Comparison of ENCODE assay signal across 8 mouse cellular contexts in the genomic region with DNA sequence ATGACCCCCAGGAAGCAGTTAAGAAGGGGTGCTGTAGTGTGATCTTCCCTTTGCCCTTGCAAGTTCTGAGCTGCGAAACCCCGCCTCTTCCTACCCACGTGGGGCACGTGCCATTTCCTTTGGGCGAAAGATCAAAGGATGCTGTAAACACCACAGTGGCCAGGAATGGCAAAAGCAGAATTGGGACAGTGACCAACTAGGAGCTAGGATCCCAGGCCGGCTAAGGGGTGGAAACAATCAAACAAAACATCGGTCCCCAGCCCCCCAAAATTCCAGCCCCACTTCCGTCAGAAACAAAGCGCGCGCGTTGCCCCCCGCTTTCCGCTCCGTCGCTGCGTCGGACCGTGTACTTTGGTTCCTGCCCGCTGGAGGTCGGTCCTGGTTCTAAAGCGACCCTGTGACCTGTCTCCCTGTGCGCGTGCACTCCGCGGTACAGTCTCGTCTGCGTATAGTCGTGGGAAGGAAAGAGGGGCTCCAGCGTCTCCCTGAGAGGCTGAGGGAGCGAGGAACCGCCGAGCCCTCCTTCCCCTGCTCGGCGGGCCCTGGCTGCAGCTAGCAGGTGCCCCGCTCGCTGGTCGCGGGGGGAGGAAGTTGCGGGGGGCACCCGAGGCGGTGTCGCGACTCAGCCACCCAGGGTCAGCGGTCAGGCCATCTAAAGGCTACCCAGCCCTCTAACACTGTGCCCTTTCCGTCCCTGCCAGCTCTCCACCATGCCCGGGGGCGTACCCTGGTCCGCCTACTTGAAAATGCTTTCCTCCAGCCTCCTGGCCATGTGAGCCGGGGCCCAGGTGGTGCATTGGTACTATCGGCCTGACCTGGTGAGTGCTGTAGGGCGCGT. TPM values are rescaled to one million over a fixed set of nuclear protein-coding genes. Genes with fewer than 3 reads are reported as not detected.
A peak's percentile ranks its signal among the peaks of the same experiment; 100 is the strongest.
DNase-seq lines count a peak whose midpoint lies in the region; ATAC-seq and TF ChIP-seq lines count a peak whose summit lies in the region.
"Not testable (repeated sequence)": the region's sequence is repeated elsewhere in the genome, so short reads cannot be mapped to it uniquely, and the experiment has no call there.

No protein-coding gene starts in this region.

- peak; percentile 94 for ATAC-seq in frontal cortex, adult (ENCODE audit: low TSS enrichment)
- ATAC-seq in lung, postnatal 0 days = peak; percentile 94

- H3K4me3 ChIP-seq in hindbrain, embryonic 10.5 days = peak overlapping the region; percentile 76
- H3K4me3 ChIP-seq in lung, postnatal 0 days (ENCODE audit: low read depth, low read length) = peak overlapping the region; percentile 45

- not testable (repeated sequence) for H3K27me3 ChIP-seq in hindbrain, embryonic 10.5 days (ENCODE audit: insufficient read depth, poor library complexity, severe bottlenecking); lung, postnatal 0 days (replicated peaks; ENCODE audit: insufficient read depth, low read length)

- DNase-seq in MN1 (ENCODE audit: low spot score) = peak; percentile 88
- peak; percentile 90 for DNase-seq in cerebellum, adult 9-10 months
- peak; percentile 86 for DNase-seq in hindbrain, embryonic 10.5 days (ENCODE audit: low spot score)
- peak; percentile 84 to 89 for DNase-seq in layer of hippocampus, postnatal 10 days (ENCODE audit: low spot score in 2 of 2)
- DNase-seq in lung, postnatal 0 days (ENCODE audit: low spot score) = peak; percentile 47
- DNase-seq in ovary, postnatal 10 days (ENCODE audit: low spot score) = peak; percentile 63
- peak; percentile 88 for DNase-seq in thymus, postnatal 0 days (ENCODE audit: low spot score)

- TF ChIP-seq EP300 in lung, postnatal 0 days (IDR thresholded peaks at IDR 0.05) = 0 out of 2 replicates have a peak, but pooled peaks have one; percentile 27

- H3K9me3 ChIP-seq in hindbrain, embryonic 10.5 days; lung, postnatal 0 days (ENCODE audit: low read length): not testable (repeated sequence)

- peak overlapping the region; percentile 74 for H3K4me2 ChIP-seq in lung, postnatal 0 days (replicated peaks; ENCODE audit: low read depth, low read length)

- not testable (repeated sequence) for H3K4me1 ChIP-seq in hindbrain, embryonic 10.5 days (replicated peaks); lung, postnatal 0 days (ENCODE audit: insufficient read depth, low read depth, low read length)

- H3K9ac ChIP-seq in lung, postnatal 0 days (replicated peaks; ENCODE audit: low read depth) = peak overlapping the region; percentile 67

- peaks cover 11% of the 10 kb centered on the region for H3K36me3 ChIP-seq in hindbrain, embryonic 10.5 days
- not testable (repeated sequence) for H3K36me3 ChIP-seq in lung, postnatal 0 days (ENCODE audit: insufficient read depth, low read length)

- under 1% methylated on average over 53 of the region's 53 CpGs for WGBS in hindbrain, embryonic 10.5 days
- WGBS in lung, postnatal 0 days = under 1% methylated on average over 48 of the region's 53 CpGs

- TF ChIP-seq CTCF in lung, postnatal 0 days (IDR thresholded peaks at IDR 0.05) = peak; percentile 35

- peak overlapping the region; percentile 95 for H3K27ac ChIP-seq in hindbrain, embryonic 10.5 days
- peak overlapping the region; percentile 48; the same call in 1 of the 2 replicates for H3K27ac ChIP-seq in lung, postnatal 0 days (ENCODE audit: low read length)

RNA-seq across cellular contexts. Expression of gene Hsp90b1, which starts 19.9 kb away (rescaled TPM):
- polyA plus RNA-seq in hindbrain, embryonic 10.5 days (2016; fragmentation: Nextera tagmentation; extraction: Ambion mirVana) = 412 and 566 TPM in 2 replicates
- 100 to 1,000 TPM; 263 to 275 TPM for total RNA-seq in layer of hippocampus, postnatal 10 days (2021)
- polyA plus RNA-seq in lung, postnatal 0 days (2015; fragmentation: Nextera tagmentation; extraction: Ambion mirVana) = 283 and 342 TPM in 2 replicates
- 239 and 324 TPM in 2 replicates for polyA plus RNA-seq in thymus, postnatal 0 days (2015; fragmentation: Nextera tagmentation; extraction: Ambion mirVana)

RNA-seq across cellular contexts. Expression of gene Ttc41, which starts 20.2 kb away (rescaled TPM):
- polyA plus RNA-seq in hindbrain, embryonic 10.5 days (2016; fragmentation: Nextera tagmentation; extraction: Ambion mirVana) = 2.9 TPM in 2 replicates
- total RNA-seq in layer of hippocampus, postnatal 10 days (2021) = 1 to 10 TPM; 1.2 to 1.4 TPM
- polyA plus RNA-seq in lung, postnatal 0 days (2015; fragmentation: Nextera tagmentation; extraction: Ambion mirVana) = 0.67 and 1.0 TPM in 2 replicates
- polyA plus RNA-seq in thymus, postnatal 0 days (2015; fragmentation: Nextera tagmentation; extraction: Ambion mirVana) = 1.7 and 2.1 TPM in 2 replicates

Comparison
In these comparisons a context has a peak if more than half of its experiments do, and no peak if none do; other contexts are left out.
1. Peak in every context shown above with its lines: DNase-seq, ATAC-seq, H3K4me3 ChIP-seq and H3K27ac ChIP-seq.